Mouse (Mus musculus) kidney, adult 2 months (tissue): ENCODE measurements at regions not wholly inside any gene's neighbourhood (a gene's known extent, or its start where the extent isn't known, plus 50 kb on each side); places are given as distances from the start of the nearest gene placed in this dataset.
A peak's percentile ranks its signal among the peaks of the same experiment; 100 is the strongest.

ENCODE experiments used
- DNase-seq: peaks from one replicate; pipeline ENCODE4 v3.0.0; 2021
- H3K27ac ChIP-seq: fragments of 200-500 bp; 2 replicates; pipeline ENCODE4 v1.5.1; 2012; ENCODE audit warnings: low read depth, low read length, control low read depth, inconsistent platforms; ENCODE audit not compliant: insufficient read depth
- H3K27me3 ChIP-seq: fragments of 200-500 bp; replicated peaks from 2 replicates; pipeline ENCODE4 v1.6.1; 2012; ENCODE audit warnings: mild to moderate bottlenecking, moderate library complexity, low read length, inconsistent platforms; ENCODE audit not compliant: control insufficient read depth, insufficient read depth
- H3K36me3 ChIP-seq: fragments of 200-500 bp; 2 replicates; pipeline ENCODE4 v1.6.1; 2012; ENCODE audit warnings: mild to moderate bottlenecking, moderate library complexity, low read length, inconsistent platforms; ENCODE audit not compliant: control insufficient read depth, insufficient read depth
- H3K4me1 ChIP-seq: fragments of 200-500 bp; 2 replicates; pipeline ENCODE4 v1.6.1; 2011; ENCODE audit warnings: low read length; ENCODE audit not compliant: control insufficient read depth, insufficient read depth
- H3K4me3 ChIP-seq: fragments of 200-500 bp; 2 replicates; pipeline ENCODE4 v1.5.1; 2011; ENCODE audit warnings: mild to moderate bottlenecking, low read depth, low read length, control low read depth; ENCODE audit not compliant: insufficient read depth
- CTCF ChIP-seq: fragments of 200-500 bp; conservative IDR thresholded peaks from 2 replicates; pipeline ENCODE4 v1.5.1; 2011; ENCODE audit warnings: low read depth, mild to moderate bottlenecking, control low read depth, low read length, moderate library complexity, mixed read lengths; ENCODE audit not compliant: insufficient read depth, insufficient read length
- POLR2A ChIP-seq: fragments of 200-500 bp; IDR thresholded peaks from one replicate; pipeline ENCODE4 v1.6.1; 2011; ENCODE audit warnings: low read depth, low read length, control low read depth
- WGBS: fragments of 180-500 bp; shearing (Covaris S2); methylation state at CpG from one replicate; pipeline ENCODE4 v1.1.7; 2018; 5-methylcytosine and 5-hydroxymethylcytosine counted together

DNA sequence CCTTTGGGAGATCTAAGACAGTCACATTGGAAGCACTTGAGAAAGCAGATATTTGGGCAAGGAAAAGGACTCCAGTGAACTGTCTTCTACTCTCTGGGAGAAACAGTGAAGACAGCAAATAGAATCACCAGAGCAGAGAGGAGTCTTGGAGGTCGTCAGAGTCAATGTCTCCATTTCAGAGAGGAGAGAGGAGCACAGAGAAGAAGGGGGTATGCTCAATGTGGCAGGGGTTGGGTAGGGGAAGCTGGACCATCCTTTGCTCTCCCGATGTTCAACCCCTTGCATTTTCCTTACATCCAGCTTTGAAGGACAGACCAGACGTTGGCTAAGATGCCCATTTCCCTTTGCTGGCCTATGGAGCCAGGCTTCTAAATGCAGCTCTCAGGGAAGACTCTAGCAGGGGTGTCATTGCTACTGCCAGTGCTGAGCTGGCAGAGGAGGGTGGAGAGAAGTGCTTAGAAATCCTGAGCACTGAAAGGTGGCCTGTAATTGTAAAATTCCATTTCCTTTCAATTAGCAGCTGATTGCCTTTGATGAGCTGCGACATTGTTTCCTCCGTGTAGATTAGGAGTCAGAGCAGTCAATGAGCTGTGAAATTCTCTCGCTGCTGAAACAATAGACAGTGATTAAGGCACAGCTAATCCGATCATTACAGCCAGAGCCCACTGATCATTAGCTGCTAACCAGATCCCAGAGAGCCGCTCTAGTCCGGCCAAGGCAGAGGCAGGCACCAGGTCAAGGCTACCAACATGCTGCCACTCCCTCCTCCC is 449.7 kb downstream of the Insc start:
- H3K4me3 ChIP-seq: no peak overlapping the region
- no peaks in the 10 kb centered on the region for H3K27me3 ChIP-seq
- no peak overlapping the region for H3K27ac ChIP-seq
- no peak for TF ChIP-seq POLR2A
- TF ChIP-seq CTCF: no peak
- H3K36me3 ChIP-seq: no peaks in the 10 kb centered on the region
- 30% methylated on average over 9 of the region's 9 CpGs for WGBS
- no peaks in the 10 kb centered on the region for H3K4me1 ChIP-seq
- no peak for DNase-seq

DNA sequence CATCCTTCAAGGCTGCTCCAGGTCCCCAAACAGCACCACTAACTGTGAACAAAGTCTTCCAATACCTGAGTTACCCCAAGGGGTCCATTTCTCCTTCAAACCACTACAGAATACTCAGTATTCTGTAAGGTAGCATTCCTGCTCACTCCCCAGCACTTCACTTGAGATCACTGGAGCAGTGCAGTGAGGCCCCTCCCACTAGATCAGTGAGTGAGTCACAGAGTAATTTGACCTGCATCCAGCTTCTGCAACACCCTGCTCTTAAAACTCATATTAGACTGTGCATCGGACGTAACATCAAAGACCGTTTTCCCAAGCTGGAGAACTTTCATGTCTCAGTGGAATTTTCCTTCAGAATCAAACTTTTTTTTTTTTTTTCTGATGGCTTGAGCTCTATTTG is 461.4 kb downstream of the Insc start:
- TF ChIP-seq CTCF (no peak), POLR2A (no peak)
- 10% methylated on average over 3 of the region's 3 CpGs for WGBS
- DNase-seq: peak; percentile 62
- Histone ChIP-seq H3K27ac (no peak overlapping the region), H3K4me3 (no peak overlapping the region), H3K36me3 (no peaks in the 10 kb centered on the region), H3K4me1 (no peaks in the 10 kb centered on the region), H3K27me3 (no peaks in the 10 kb centered on the region)

DNA sequence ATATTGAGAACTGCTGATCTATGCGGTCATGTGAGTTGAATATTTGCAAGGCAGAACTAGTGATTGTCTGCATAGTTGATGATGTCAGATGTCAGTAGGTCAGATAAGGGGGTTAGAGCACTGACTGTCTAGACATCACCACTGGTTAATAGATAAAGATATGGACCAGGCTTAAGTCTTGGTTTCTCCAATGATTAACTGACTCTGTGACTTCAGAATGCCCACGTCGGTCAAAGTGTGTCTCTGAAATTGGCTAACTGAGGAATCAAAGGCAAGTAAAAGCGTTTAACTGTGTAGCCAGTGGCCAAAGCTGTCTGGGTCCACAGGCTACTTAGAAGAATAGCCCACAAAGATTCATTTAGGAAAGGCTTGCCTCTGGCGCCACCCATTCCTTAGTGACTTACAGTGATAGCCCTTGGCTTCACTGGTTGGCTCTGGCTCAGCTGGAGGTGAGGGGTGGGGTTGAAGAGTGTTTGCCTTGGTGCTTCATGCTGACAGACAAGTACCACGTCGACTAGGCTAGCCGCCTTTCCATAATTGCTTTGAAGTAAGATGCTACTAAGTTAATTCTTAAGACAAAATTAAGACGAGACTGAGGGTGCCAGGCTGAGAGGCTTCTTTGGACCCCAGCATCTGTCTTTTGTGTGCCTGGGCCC is 463.1 kb downstream of the Insc start:
- no peaks in the 10 kb centered on the region for H3K27me3 ChIP-seq
- no peak for TF ChIP-seq CTCF
- no peak for TF ChIP-seq POLR2A
- DNase-seq: peak; percentile 69
- no peaks in the 10 kb centered on the region for H3K36me3 ChIP-seq
- H3K4me3 ChIP-seq: no peak overlapping the region
- no peak overlapping the region for H3K27ac ChIP-seq
- no peaks in the 10 kb centered on the region for H3K4me1 ChIP-seq
- 49% methylated on average over 9 of the region's 9 CpGs for WGBS

DNA sequence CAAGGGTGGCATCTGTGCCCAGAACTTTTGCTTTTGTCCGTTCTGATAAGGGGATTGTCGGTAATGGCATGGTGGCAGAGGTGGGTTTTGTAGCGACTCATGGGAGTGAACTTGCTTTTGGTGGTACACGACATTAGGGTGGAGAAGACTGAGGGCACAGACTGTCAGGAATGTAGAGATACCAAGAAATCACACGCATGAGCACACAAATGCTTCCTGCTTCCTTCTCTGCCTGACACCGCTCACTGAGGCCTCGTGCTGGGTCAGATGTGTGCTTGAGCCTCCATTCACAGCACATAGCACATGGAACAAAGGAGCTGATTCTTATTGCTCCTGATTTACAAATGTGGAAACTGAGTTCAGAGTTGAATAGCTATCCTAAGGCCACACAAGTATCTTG is 465.3 kb downstream of the Insc start:
- no peaks in the 10 kb centered on the region for H3K27me3 ChIP-seq
- no peak overlapping the region for H3K27ac ChIP-seq
- H3K36me3 ChIP-seq: no peaks in the 10 kb centered on the region
- no peak overlapping the region for H3K4me3 ChIP-seq
- 69% methylated on average over 7 of the region's 7 CpGs for WGBS
- DNase-seq: no peak
- TF ChIP-seq POLR2A: no peak
- no peak for TF ChIP-seq CTCF
- no peaks in the 10 kb centered on the region for H3K4me1 ChIP-seq

DNA sequence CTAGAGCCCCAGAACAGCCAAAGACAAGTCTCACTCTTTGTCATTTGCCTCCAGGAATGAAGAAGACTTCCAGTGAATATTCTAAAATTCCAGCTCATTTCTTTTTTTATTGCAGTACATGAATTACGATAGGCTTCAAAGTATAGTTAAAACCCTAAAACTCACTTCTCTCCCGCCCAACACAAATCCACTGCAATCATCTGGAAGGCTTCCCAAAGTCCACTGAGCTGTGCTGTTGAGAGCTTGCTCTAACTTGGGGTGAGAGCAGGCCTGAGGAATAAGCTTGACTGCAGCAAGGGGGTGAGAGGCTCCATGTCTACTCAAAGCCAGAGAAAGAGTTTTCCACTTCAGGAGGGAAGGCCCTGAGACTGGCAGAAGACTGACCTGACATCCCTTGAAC is 466.5 kb downstream of the Insc start:
- no peak for TF ChIP-seq CTCF
- TF ChIP-seq POLR2A: no peak
- WGBS: 78% methylated on average over 2 of the region's 2 CpGs
- H3K4me3 ChIP-seq: no peak overlapping the region
- DNase-seq: no peak
- no peaks in the 10 kb centered on the region for H3K4me1 ChIP-seq
- H3K27ac ChIP-seq: no peak overlapping the region
- no peaks in the 10 kb centered on the region for H3K36me3 ChIP-seq
- H3K27me3 ChIP-seq: no peaks in the 10 kb centered on the region

DNA sequence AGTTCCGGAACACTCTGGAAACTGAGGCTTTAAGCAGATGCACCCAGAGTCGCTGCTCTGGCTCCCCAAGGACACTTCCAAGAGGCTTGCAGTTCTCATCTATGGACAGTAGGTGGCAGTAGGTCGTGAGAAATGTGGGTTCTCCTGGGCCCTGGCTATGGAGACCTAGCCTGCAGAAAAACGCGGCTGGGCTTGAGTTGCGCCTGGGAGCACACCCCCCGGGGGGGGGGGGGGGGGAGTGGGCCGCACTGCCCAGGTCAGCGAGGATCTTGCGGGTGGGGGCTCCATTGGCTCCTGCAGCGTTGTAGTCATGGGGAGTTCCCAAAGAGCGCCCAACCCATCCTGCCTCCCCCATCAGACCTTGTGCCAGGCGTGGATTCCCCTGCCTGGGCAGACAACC is 473.3 kb downstream of the Insc start:
- H3K27ac ChIP-seq: no peak overlapping the region
- peak; percentile 88 for DNase-seq
- no peaks in the 10 kb centered on the region for H3K27me3 ChIP-seq
- H3K36me3 ChIP-seq: no peaks in the 10 kb centered on the region
- no peaks in the 10 kb centered on the region for H3K4me1 ChIP-seq
- WGBS: 2% methylated on average over 12 of the region's 13 CpGs
- peak overlapping the region; percentile 25 for H3K4me3 ChIP-seq
- peak; percentile 90 for TF ChIP-seq CTCF
- TF ChIP-seq POLR2A: no peak

DNA sequence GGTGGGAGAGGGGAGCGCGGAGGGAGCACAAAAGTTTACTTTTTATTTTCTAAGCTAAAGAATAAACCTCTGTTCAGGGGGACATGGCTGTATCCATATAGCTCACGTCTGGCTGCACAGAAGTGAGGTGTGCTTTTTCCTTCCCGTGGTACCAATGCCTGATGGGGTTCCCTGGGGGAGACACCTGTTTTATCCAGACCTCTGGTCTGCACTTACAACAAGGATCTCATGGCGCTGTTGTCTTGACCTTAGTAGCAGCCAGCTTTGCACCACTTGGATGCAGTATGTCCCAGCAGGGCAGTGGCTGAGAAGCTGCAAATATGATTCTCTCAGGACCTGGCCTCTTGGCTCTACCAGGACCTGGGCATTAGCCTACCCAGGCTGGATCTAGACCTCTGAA is 473.8 kb downstream of the Insc start:
- Histone ChIP-seq H3K4me1 (no peaks in the 10 kb centered on the region), H3K27me3 (no peaks in the 10 kb centered on the region), H3K4me3 (peak overlapping the region; percentile 25), H3K36me3 (no peaks in the 10 kb centered on the region), H3K27ac (no peak overlapping the region)
- WGBS: 19% methylated on average over 5 of the region's 5 CpGs
- DNase-seq: peak; percentile 16
- TF ChIP-seq CTCF (no peak), POLR2A (no peak)
